Mouse (Mus musculus): ENCODE results near the gene Tex2.

DNA sequence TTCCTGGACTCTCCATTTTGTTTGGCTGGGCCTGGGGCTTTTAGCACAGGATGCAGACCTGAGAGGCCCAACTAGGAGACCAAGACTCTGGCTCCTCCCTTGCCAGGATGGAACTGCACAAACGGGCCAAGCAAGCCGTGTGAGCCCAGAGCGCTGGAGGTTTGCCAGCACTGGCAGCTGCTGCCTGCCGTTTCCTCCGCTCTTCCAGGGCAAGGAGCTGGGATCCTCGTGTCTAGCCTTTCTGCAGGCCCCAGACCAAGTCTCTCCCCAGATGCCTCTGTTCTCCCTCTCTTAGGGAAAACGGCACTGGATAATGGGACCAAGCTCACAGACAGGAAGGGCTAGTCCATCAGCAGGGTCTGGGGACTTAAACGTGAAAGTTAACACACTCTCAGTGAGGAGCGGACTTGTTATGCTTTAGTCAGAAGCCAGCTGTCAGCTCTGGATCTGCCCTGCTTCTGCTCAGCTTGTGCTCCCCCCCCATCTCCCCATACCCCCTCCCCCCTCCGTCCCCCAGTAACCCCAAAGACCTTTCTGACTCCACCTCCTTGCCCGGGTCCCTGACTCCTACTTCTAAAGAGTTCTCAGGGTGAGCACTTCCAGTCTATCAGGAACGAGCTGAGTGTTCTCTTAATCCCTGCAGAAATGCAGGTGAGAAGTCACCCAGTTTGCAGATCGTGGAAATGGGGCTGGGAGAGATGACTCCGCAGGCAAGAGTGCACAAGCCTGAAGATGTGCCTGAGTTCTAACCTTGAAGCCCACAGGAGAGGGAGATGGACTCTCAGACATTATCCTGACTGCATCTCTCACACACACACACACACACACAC, 45.0 kb upstream of the Tex2 start:
- TF ChIP-seq POLR2A (IDR thresholded peaks at IDR 0.05; ENCODE audit: borderline replicate concordance, control insufficient read depth, low read depth, low read length) (no peak), CTCF (IDR thresholded peaks at IDR 0.05; ENCODE audit: control insufficient read depth, insufficient read depth, low read length) (no peak)

Measured in bone marrow, adult 2 months (tissue).